Mouse (Mus musculus) frontal cortex, postnatal 25 days (tissue): Measurements from ENCODE around the gene Phf24.

Experiments used
- DNase-seq, 2 experiments: peaks; one replicate each; pipeline ENCODE4 v3.0.0; 2022; ENCODE audit warnings: low spot score in 2 of 2

Gene Phf24

DNA sequence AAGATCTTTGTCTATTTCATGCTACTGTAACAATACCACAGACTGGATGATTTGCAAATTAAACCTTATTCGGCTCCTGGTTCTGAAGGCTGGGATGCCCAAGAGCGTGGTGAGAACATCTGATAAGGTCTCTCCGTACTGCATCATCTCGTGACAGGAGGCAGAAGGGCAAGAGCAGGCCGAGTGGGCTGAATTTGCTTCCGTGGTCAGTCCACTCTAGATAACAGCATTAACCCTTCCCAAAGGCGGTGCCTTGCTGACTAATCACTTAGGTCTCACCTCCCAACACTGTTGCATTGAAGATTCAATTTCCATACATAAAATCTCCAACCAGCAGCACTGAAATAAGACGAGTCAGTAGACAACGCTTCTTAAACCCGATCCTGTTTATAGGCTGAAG, 3.1 kb upstream of the Phf24 start:
- no peak for DNase-seq

DNA sequence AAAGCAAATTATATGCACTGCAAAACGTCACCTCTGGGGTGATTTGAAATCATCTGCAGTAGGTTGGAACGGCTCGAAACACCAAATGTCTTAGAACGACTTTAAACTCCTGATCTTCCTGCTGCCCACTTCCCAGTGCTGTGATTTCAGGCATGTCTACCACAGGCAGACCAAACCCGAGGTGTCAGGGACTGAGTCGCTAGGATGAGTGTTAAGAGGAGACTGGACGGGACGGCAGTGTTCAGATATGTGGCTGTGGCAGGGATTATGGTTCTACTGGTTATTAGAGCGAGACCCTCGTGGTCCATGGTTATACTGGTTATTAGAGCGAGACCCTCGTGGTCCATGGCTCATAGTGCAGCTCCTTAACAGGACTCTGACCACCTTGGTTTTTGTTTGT, 1.1 kb upstream of the Phf24 start:
- DNase-seq = no peak

DNA sequence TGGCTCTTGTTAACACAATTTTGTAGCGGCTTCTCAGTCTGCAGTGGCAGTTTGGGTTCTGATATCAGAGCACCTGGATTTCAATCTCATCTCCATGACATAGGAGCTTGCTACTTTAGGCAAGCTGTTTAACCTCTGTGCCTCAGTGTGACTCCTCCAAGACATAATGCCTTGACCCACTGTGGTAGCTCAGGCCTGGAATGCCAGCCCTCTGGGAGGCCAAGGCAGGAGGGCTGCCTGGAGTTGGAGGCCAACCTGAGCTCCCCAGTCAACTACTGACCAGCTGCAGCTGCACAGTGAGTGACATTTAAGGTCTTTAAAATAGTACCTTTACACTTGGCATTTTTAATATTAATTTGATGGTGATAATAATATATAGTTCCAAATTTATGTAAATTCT, 494 bp upstream of the Phf24 start:
- no peak for DNase-seq

DNA sequence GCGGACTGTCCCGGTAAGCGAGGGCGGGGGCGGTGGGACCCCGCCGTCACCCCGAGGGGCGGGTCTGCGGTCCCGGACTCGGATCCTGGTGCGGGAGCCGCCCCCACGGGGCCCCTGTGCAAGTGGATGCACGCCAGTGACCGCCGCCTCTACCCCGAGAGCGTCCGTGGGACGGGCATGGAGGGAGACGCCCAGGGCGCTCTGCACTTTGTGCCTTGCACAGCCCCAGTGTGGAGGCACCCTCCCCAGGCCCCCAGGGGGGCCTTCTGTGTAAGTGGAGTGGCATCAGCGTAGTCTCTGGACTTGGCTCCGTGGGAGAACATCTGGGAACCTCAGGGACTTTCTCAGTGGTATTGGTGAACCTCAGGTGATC, 928 bp downstream of the Phf24 start:
- no peak for DNase-seq

DNA sequence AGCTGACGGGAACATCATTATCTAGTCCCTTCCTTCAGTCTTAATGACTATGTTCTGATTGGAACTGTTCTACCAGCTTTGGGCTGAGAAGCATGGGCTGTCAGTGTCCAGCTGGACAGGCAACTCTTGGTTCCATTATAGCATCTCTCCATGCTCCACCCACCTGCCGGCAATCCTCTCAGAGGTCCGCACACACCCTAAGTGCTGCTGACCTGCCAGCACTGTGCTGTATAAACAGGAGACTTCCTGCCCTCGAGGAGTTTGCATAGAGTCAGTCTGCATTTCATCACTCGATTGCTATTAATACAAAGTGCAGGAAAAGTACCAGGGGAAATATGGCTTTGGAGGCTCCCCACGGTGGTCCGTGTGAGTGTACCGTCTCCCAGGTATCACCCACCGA, 4.3 kb downstream of the Phf24 start:
- DNase-seq = peak in 1 of 2 experiments; percentile 2

DNA sequence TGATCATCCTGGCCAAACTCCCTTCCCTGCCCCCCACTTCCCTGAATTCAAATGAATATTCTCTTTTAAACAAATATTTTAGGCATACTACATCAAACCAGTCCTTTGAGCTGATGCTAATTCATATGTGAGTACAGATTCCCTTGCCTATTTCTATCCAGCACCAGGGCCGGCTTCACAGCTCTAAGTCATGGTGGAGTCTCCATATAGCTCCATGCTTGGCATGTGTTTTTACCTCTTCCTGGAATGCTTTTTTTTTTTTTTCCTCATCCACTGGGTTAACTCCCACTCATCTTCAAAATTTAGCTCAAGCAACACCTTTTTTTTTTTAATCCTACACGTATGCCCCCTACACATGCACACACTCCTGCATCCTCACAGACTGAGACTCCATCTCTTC, 5.1 kb downstream of the Phf24 start:
- DNase-seq = peak in 1 of 2 experiments; percentile 8

DNA sequence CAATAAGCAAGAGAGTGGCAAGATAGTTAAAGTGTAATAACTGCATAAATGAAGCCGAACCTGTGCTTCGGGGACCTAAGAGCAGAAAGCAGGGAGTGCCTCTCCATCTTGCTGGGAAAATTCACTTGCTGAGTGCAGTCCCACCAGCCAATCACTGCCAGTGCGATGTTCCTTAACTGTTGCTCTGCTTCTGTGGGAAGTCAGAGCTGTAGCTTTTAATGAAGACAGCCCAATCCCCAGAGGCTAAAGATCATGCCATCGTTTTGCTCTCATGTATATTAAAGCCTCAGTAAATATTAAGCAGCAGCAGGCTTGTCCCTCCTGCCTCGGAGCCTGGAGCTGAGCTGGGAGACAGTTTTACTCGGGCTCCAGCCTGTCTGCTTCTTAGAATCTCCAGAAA, 5.6 kb downstream of the Phf24 start:
- peak in 1 of 2 experiments; percentile 4 for DNase-seq

DNA sequence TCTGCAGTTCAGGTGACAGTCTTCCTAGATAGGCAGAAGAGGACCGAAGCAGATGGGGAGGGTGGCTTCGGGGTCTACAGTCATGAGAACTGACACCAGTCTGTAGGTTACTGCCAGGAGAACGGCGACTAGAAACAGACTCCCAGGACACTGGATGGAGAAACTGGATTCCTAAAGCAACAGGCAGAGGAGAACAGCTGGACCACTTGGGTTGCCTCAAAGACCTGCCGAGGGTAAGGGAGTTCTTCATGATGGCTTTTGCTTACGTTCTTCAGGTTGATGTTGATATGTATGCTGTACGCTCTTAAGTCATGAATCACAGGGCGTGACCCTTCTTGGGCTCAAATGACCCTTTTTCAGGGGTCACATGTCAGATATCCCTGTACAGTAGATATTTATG, 6.0 kb downstream of the Phf24 start:
- DNase-seq = peak; percentile 2 to 3

DNA sequence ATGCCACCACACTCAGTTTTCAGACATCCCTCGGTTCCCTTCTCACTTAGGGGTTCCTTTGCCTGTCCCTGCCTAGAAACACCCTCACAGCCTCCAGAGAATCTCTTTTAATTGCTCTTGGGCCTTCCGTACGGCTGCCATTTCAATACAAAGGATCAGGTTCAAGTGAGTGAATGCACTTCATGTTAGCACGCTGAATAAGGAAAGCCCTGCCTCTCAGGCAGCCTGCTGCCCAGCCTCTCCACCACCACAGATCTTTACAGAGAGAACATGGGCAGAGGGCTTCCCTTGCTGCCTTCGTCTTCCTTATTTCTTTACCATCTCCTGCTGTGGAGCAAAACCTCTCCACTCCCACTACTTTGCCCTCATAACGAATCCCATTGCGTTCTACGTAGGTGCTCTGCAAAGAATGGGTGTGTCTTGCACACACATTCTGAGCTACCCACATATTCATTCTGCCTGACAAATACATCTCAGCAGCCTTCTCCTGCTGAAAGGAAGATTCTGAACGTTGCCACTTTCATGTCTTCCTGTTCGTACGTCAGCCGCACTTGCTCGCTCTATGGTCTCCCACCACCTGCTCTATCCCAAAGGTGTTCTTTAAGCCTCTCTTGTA, 7.7 kb downstream of the Phf24 start:
- DNase-seq = peak in 1 of 2 experiments; percentile 9

DNA sequence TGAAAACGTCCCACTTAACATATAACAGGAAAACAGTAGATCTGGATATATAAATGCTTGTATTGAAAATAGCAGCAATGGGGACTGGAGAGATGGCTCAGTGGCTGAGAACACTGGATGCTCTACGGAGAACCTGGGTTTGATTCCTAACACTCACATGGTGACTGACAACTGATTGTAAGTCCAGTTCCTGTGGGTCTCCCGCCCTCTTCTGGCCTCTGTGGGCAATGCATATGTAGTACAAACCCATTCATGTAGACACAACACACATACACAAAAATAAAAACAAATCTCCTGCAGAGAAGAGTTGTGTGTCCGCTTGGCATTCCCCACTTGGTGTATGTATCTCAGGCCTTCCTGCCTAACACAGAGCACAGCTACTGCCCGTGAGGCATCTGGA, 11.7 kb downstream of the Phf24 start:
- no peak for DNase-seq

DNA sequence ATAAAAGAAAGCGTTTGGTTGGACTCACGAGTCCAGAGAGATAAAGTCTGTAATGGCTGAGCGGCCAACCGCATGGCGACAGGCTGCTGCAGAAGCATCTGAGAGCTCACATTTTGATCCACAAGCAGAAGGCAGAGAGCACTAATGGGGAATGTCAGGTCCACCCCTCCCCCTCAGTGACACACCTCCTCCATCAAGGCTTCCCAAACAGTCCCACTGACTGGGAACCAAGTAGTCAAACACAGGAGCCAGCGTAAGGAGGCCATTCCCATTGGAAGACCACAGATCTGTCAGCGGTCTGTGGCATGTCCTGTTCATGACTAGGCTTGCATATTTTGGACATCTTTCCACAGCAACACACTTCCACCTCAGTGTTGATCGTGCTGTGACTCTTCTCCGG, 12.5 kb downstream of the Phf24 start:
- DNase-seq = no peak

DNA sequence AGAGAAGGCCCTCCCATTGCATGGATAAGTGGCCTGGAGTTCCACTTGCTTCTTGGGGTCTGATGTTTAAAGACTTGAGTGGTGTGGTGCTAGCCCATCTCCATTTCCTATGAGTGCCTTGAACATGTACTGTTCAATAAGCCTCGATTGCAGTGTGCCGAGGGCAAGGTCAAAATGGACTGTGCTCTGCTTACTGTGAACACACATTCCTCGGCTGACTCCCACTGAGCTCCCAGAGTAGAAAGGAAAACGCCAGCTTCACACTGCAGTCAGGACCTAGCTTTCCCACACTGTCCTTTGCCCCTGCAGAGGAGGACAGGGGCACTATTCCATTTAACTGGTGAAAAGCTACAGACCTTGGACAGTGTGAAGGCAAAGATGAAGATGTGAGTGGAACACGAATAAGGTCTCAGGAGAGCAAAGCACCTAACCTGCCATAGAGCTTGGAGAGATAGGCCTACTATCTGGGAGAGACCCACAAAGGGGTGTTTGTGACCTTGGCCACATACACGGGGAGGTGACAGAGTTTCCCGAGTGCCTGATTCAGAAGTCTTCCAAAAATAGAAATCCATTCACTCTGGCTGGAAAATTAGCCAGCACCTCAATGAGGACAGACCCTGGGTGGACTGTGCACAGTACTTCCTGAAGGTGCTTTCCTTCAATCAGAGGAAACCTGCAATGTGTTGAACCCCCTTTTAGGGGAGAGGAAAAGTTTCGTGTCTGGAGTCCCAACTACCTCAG, 15.9 kb downstream of the Phf24 start:
- DNase-seq = peak; percentile 2 to 3

DNA sequence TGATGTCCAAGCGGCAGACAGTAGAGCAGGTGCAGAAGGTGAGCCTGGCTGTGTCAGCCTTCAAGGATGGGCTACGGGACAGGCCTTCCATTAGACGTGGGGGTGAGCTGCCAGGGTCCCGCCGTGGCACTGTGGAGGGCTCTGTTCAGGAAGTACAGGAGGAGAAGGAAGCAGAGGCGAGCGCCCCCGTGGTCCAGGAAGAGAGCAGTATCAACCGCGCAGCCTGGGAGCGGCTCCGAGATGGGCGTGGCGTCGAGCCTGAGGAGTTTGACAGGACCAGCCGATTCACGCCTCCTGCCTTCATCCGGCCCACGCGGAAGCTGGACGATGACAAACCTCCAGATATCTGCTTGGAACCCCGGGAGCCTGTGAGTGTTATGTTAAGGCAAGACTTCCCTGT, 17.2 kb downstream of the Phf24 start:
- peak in 1 of 2 experiments; percentile 14 for DNase-seq

DNA sequence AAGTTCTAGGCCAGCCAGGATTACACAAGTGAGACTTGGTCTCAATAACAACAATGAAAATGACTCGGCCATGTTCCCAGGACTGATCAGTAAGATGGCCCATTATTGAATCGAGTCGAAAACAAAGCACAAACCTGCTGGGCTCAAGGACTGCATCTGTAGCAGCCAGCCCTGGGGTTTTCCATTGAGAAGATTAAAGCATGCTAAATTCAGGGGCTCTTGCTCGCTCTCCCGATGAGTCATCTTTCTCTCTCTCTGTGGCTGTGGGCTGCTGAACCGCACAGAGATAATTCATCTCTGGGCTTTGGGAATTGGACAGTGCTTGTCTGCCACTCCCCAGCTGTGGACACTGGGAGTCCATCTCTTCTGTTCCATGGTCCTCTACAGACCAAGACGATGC, 24.9 kb downstream of the Phf24 start:
- DNase-seq = no peak

DNA sequence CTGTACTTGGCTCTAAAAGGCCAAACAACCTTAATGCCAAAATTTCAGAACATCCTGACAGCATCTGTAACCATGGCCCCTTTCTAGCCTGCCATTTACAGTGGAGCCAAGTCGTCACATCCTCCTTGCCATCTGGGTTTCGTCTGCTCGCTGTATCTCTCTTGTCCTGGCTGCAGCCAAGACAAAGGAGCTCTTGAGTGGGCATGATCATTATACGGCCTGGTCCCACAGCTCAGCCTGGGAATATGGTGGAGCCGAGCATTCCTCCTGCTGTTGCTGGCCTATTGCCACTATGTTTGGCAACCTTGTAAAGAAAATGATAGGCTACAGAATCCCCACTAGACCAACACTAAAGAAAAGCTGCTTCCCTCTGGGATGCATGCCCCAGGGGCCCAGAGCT, 26.9 kb downstream of the Phf24 start:
- no peak for DNase-seq

DNA sequence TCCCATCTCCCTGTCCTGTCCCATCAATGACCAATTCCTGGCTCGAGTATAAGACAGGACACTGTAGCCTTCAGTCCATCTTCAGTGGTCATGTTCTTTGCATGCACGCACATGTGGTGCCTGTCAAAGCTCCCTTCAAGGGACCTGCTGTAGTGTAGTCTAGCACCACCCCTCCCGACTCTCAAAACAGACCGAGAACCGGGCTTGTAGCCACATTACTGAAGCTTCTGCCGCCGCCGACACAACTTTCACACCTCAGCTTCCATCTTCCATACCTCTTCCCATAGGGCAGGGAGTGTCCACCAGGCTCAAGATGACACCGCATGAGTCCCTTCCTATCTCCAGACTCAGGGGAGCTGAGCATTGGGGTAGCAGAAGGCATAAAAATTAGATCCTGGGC, 27.7 kb downstream of the Phf24 start:
- no peak for DNase-seq

DNA sequence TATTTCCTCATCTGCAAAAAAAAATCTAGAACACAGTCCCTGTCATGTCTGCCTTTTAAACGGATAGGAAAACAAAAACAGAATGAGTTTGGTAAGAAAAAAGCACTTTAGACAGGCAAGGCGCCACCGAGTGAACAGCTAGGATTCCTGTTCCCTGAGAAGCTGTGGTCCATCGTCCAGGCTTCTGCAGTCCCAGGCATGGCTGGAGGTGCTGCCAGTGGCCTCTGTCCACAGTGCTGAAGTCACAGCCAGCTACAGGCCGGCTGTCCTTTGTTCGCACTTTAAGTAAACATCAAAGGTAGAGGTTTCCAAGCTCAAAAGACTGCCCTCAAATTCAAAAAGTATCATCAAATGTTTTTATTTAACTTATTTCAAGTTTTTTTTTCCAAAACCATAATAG, 28.6 kb downstream of the Phf24 start:
- no peak for DNase-seq

DNA sequence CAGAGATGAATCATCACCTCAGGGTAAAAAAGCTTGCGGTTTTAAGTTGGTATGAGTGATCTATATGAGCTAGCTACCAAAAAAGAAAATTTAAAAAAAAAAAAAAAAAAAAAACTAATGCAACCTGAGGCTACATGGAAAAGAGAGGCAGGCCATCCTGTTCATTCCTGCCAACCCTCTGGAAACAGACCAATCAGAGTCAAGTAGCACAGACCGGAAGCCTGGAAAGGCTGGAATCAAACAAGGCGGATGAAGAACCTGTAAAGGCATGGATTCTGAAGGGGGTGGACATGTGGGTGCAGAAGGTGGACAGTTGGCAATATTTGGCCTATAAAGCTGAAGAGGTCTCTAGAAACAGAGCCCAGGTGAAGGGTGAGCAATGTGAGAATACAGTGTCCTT, 29.0 kb downstream of the Phf24 start:
- no peak for DNase-seq

DNA sequence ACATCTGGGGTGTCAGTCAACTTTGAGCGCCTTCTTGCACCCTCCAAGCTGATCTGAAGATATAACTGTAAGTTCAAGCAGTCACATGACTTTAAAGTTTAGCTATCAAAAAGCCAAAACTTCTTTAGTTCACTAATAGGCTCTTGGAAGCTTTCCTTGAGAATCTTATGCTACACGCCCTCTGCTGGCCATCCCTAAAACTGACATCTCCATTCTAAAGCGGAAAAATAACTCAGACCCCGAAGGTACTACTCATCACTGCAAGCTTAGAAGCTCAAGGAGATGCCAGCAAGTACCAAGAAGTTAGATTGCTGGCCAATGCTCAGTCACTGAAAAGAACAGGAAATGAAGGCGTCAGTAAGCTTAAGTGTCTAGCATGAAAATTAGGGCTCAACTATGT, 29.5 kb downstream of the Phf24 start:
- no peak for DNase-seq

DNA sequence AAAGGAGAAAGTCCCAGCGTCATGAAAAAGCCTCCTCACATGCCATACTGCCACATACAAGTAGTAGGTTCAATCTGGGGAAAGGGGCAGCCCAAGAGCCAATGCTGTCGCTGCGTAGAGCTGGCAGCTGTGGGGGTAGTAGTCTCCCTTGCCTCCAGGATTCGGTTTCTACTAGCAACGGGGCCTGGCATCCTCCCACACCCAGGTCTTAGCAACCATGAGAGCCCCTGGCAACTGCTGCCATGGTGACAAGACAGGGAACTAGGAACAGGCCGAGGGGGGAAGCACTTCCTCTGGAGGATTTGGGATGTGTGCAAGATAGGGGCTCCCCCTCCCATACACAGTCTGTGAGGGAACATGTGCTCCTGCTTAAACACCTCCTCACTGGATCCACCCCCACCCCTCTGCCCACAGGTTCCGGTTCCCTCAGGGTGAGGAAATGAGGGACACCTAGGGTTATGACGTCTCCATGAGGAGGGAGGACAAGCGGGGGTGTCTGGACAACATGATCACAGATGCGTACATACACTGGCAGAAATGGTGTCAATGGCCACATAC, 30.4 kb downstream of the Phf24 start:
- DNase-seq = peak; percentile 68 to 83

DNA sequence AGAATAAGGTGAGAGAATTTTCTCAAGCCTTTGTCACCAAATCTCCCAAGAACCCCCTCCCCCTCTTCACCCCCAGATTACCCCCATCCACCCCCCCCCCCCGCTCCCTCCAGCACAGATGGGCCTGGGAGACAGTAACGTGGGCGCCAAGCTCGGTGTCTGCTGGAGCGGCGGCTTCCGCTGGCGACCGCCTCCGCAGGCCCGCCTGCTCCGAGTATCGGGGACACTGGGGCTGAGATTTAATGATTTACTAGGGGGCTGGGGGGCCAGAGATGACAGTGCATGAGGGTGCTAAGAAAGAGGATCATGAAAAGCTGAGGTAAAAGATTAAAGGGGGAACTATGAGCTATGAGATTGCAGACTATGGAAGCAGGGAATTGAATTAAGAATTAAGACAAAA, 32.1 kb downstream of the Phf24 start:
- no peak for DNase-seq

DNA sequence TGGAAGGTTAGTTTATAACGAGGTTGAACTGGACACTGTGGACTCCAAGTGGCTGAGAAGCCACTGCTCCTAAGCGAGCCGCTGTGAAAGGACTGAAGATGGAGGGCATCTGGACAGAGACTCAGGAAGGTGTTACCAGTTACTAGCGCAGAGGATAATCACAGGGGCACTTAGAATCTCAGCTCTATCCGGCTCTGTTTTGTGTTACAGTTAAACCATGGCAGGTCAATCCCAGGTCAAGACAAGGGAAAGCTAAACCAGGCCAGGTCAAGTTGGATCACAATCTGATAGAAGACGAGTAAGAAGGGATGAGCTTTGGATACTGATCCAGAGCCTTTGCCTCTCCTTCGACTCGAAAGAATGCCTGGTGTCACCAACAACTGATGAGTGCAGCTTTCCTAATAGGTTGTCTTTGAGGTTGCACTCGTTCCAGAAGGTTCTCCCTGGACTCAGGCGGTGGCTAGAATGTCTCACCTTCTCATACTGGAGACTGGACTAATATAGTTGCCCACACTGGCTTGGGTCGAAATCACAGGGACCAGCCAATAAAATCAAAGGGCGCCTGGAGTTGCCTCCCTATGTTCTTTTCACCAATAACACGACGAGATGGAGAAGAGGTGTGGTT, 32.7 kb downstream of the Phf24 start:
- no peak for DNase-seq

DNA sequence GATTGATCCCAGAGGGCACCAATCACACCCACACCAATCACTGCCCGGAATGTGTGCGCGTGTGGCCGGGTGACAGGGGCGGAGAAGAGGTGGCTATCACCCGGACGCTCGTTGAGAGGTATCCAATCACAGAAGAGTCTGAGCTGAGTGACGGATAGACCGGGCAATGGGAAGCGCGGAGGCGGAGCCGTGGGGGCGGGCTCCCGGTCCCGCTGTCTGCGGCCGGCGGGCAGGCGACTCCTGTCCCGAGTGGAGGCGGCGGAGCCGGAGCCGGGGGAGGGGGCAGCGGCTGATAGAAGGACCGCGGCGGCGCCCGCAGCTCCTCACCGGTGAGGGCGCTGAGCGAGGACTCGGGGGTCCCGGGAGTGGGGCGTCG, 33.2 kb downstream of the Phf24 start, which contains the start of gene Dnajb5:
Gene Dnajb5 (plus strand): TSS at position 139 of the 376 bp plus-strand sequence.
- DNase-seq = peak; percentile 99
